Mouse (Mus musculus) stomach, embryonic 15.5 days (tissue): ENCODE results near the gene Zfp768. TPM values are rescaled to one million over a fixed set of nuclear protein-coding genes. Genes with fewer than 3 reads are reported as not detected.

ENCODE experiments used
- ATAC-seq: fragments of 200-750 bp; cut with Nextera tagmentation; 2 replicates; pipeline ENCODE4 v1.8.0; 2017; ENCODE audit warnings: low read depth, moderate number of reproducible peaks, moderate TSS enrichment; ENCODE audit not compliant: insufficient read depth, low FRiP score
- H3K27ac ChIP-seq: fragments of 300-500 bp; sonication (generic); 2 replicates; pipeline ENCODE4 v1.5.1; 2015; ENCODE audit warnings: mild to moderate bottlenecking, inconsistent platforms
- H3K27me3 ChIP-seq: fragments of 300-500 bp; sonication (generic); replicated peaks from 2 replicates; pipeline ENCODE4 v1.6.1; 2015; ENCODE audit warnings: inconsistent platforms
- H3K36me3 ChIP-seq: fragments of 300-500 bp; sonication (generic); 2 replicates; pipeline ENCODE4 v1.6.1; 2015; ENCODE audit warnings: inconsistent platforms
- H3K4me1 ChIP-seq: fragments of 300-500 bp; sonication (generic); 2 replicates; pipeline ENCODE4 v1.6.1; 2015; ENCODE audit warnings: inconsistent platforms
- H3K4me2 ChIP-seq: fragments of 300-500 bp; sonication (generic); 2 replicates; pipeline ENCODE4 v1.6.1; 2015; ENCODE audit warnings: mild to moderate bottlenecking, inconsistent platforms
- H3K4me3 ChIP-seq: fragments of 300-500 bp; sonication (generic); replicated peaks from 2 replicates; pipeline ENCODE4 v1.5.1; 2015; ENCODE audit warnings: inconsistent platforms
- H3K9ac ChIP-seq: fragments of 300-500 bp; sonication (generic); 2 replicates; pipeline ENCODE4 v1.6.1; 2015; ENCODE audit warnings: inconsistent platforms
- H3K9me3 ChIP-seq: fragments of 300-500 bp; sonication (generic); 2 replicates; pipeline ENCODE4 v1.6.1; 2016; ENCODE audit warnings: inconsistent platforms
- WGBS: fragments of 180-500 bp; shearing (Covaris S2); methylation state at CpG from one replicate; pipeline ENCODE4 v1.1.7; 2015; 5-methylcytosine and 5-hydroxymethylcytosine counted together
- polyA plus RNA-seq: library from polyadenylated mRNA; unstranded; fragments of >200 nt; fragmentation: Nextera tagmentation; extraction: Ambion mirVana; gene quantifications from 2 replicates; pipeline ENCODE4 v1.2.1, GENCODE M21; 2015

Zfp768 gene
- polyA plus RNA-seq, 1 experiment from 2014 or later, result 13.1 TPM

- Histone ChIP-seq H3K9me3 (no peaks in the 10 kb centered on the region), H3K9ac (no peak overlapping the region), H3K27me3 (no peaks in the 10 kb centered on the region), H3K4me3 (no peak overlapping the region), H3K36me3 (no peaks in the 10 kb centered on the region), H3K4me2 (no peak overlapping the region), H3K4me1 (no peaks in the 10 kb centered on the region), H3K27ac (no peak overlapping the region)
- ATAC-seq, result no peak
- 59% methylated on average over 2 of the region's 2 CpGs for WGBS
Observed at GRCm38 (mm10) chr7:127326685-127327084, 18.7 kb downstream of the Zfp768 start.

- no peak overlapping the region for H3K27ac ChIP-seq
Observed at GRCm38 (mm10) chr7:127325550-127325949, 19.8 kb downstream of the Zfp768 start.

GRCm38 (mm10) chr7:127324944-127325343 is 20.4 kb downstream of the Zfp768 start:
- H3K27me3 ChIP-seq, result no peaks in the 10 kb centered on the region
- H3K9me3 ChIP-seq, result no peaks in the 10 kb centered on the region
- ATAC-seq, result no peak
- no peaks in the 10 kb centered on the region for H3K4me1 ChIP-seq
- WGBS, result 78% methylated on average over 7 of the region's 7 CpGs
- H3K9ac ChIP-seq, result no peak overlapping the region
- no peak overlapping the region for H3K27ac ChIP-seq
- no peaks in the 10 kb centered on the region for H3K36me3 ChIP-seq
- H3K4me2 ChIP-seq, result no peak overlapping the region
- H3K4me3 ChIP-seq, result no peak overlapping the region

More at GRCm38 (mm10) chr7:127325550-127325949, 19.8 kb downstream of the Zfp768 start:
- H3K27me3 ChIP-seq, result no peaks in the 10 kb centered on the region
- no peak overlapping the region for H3K4me2 ChIP-seq
- H3K4me1 ChIP-seq, result no peaks in the 10 kb centered on the region
- WGBS, result 85% methylated on average over 8 of the region's 8 CpGs
- no peaks in the 10 kb centered on the region for H3K36me3 ChIP-seq
- H3K9ac ChIP-seq, result no peak overlapping the region
- no peak overlapping the region for H3K4me3 ChIP-seq
- ATAC-seq, result no peak
- no peaks in the 10 kb centered on the region for H3K9me3 ChIP-seq

- Histone ChIP-seq H3K9ac (no peak overlapping the region), H3K9me3 (no peaks in the 10 kb centered on the region), H3K4me1 (no peaks in the 10 kb centered on the region), H3K4me2 (no peak overlapping the region), H3K36me3 (no peaks in the 10 kb centered on the region), H3K27ac (no peak overlapping the region), H3K27me3 (no peaks in the 10 kb centered on the region), H3K4me3 (no peak overlapping the region)
- 36% methylated on average over 5 of the region's 5 CpGs for WGBS
- no peak for ATAC-seq
Observed at GRCm38 (mm10) chr7:127322085-127322484, 23.3 kb downstream of the Zfp768 start.

- Histone ChIP-seq H3K27me3 (no peaks in the 10 kb centered on the region), H3K9ac (no peak overlapping the region), H3K36me3 (no peaks in the 10 kb centered on the region), H3K4me2 (no peak overlapping the region), H3K4me3 (no peak overlapping the region), H3K4me1 (no peaks in the 10 kb centered on the region), H3K9me3 (no peaks in the 10 kb centered on the region), H3K27ac (no peak overlapping the region)
- ATAC-seq, result no peak
- 70% methylated on average over 4 of the region's 4 CpGs for WGBS
Observed at GRCm38 (mm10) chr7:127321106-127321505, 24.3 kb downstream of the Zfp768 start.

- H3K9me3 ChIP-seq, result no peaks in the 10 kb centered on the region
- 45% methylated on average over 8 of the region's 8 CpGs for WGBS
- ATAC-seq, result no peak
Observed at GRCm38 (mm10) chr7:127313912-127314311, 31.5 kb downstream of the Zfp768 start.

GRCm38 (mm10) chr7:127309951-127310350 is 35.4 kb downstream of the Zfp768 start:
- Histone ChIP-seq H3K27me3 (no peaks in the 10 kb centered on the region), H3K36me3 (no peaks in the 10 kb centered on the region), H3K27ac (no peak overlapping the region), H3K4me1 (no peaks in the 10 kb centered on the region), H3K4me2 (no peak overlapping the region), H3K9me3 (no peaks in the 10 kb centered on the region), H3K9ac (no peak overlapping the region), H3K4me3 (no peak overlapping the region)
- WGBS, result 63% methylated on average over 12 of the region's 12 CpGs
- no peak for ATAC-seq

More at GRCm38 (mm10) chr7:127313912-127314311, 31.5 kb downstream of the Zfp768 start:
- Histone ChIP-seq H3K36me3 (no peaks in the 10 kb centered on the region), H3K27me3 (no peaks in the 10 kb centered on the region), H3K27ac (no peak overlapping the region), H3K4me2 (no peak overlapping the region), H3K4me3 (no peak overlapping the region), H3K9ac (no peak overlapping the region), H3K4me1 (no peaks in the 10 kb centered on the region)

- ATAC-seq, result no peak
- Histone ChIP-seq H3K9ac (no peak overlapping the region), H3K4me3 (no peak overlapping the region), H3K4me1 (no peaks in the 10 kb centered on the region), H3K9me3 (no peaks in the 10 kb centered on the region), H3K4me2 (no peak overlapping the region), H3K27ac (0 out of 2 replicates have a peak overlapping the region, but pooled peaks have one; percentile 33), H3K36me3 (no peaks in the 10 kb centered on the region), H3K27me3 (no peaks in the 10 kb centered on the region)
- WGBS, result 69% methylated on average over 4 of the region's 4 CpGs
Observed at GRCm38 (mm10) chr7:127308887-127309286, 36.5 kb downstream of the Zfp768 start.

- 81% methylated on average over 2 of the region's 2 CpGs for WGBS
- H3K27ac ChIP-seq, result 0 out of 2 replicates have a peak overlapping the region, but pooled peaks have one; percentile 33
- H3K9me3 ChIP-seq, result no peaks in the 10 kb centered on the region
- no peak overlapping the region for H3K4me2 ChIP-seq
- ATAC-seq, result peak; percentile 58; the same call in 1 of the 2 replicates
- H3K36me3 ChIP-seq, result no peaks in the 10 kb centered on the region
- H3K4me1 ChIP-seq, result no peaks in the 10 kb centered on the region
- H3K27me3 ChIP-seq, result no peaks in the 10 kb centered on the region
- no peak overlapping the region for H3K9ac ChIP-seq
- no peak overlapping the region for H3K4me3 ChIP-seq
Observed at GRCm38 (mm10) chr7:127308431-127308830, 37.0 kb downstream of the Zfp768 start.

GRCm38 (mm10) chr7:127297586-127298193 is 47.7 kb downstream of the Zfp768 start:
- no peak overlapping the region for H3K4me3 ChIP-seq
- H3K9me3 ChIP-seq, result no peaks in the 10 kb centered on the region
- H3K9ac ChIP-seq, result no peak overlapping the region
- 96% methylated on average over 5 of the region's 5 CpGs for WGBS
- H3K27ac ChIP-seq, result no peak overlapping the region
- no peak for ATAC-seq
- H3K4me1 ChIP-seq, result no peaks in the 10 kb centered on the region
- H3K36me3 ChIP-seq, result no peaks in the 10 kb centered on the region
- H3K4me2 ChIP-seq, result no peak overlapping the region
- H3K27me3 ChIP-seq, result no peaks in the 10 kb centered on the region

- H3K9me3 ChIP-seq, result no peaks in the 10 kb centered on the region
- H3K4me3 ChIP-seq, result peak overlapping the region; percentile 2; the same call in 1 of the 2 replicates
- no peaks in the 10 kb centered on the region for H3K4me1 ChIP-seq
- no peak overlapping the region for H3K9ac ChIP-seq
- H3K4me2 ChIP-seq, result no peak overlapping the region
- H3K27ac ChIP-seq, result no peak overlapping the region
- no peaks in the 10 kb centered on the region for H3K27me3 ChIP-seq
- no peak for ATAC-seq
- no peaks in the 10 kb centered on the region for H3K36me3 ChIP-seq
- 83% methylated on average over 5 of the region's 5 CpGs for WGBS
Observed at GRCm38 (mm10) chr7:127296786-127297555, 48.4 kb downstream of the Zfp768 start.

GRCm38 (mm10) chr7:127296098-127296497 is 49.3 kb downstream of the Zfp768 start, which contains the start of gene Itgal:
Gene Itgal, plus strand, starts transcription at chr7:127296260.
- H3K27ac ChIP-seq, result no peak within 1 kb of the TSS
- H3K9ac ChIP-seq, result no peak within 1 kb of the TSS
- H3K4me3 ChIP-seq, result peak within 1 kb of the TSS; percentile 2; the same call in 1 of the 2 replicates
- no peaks in the 10 kb centered on the region for H3K36me3 ChIP-seq
- 79% methylated on average over 11 of the region's 11 CpGs for WGBS
- H3K9me3 ChIP-seq, result no peaks in the 10 kb centered on the region
- no peaks in the 10 kb centered on the region for H3K27me3 ChIP-seq
- ATAC-seq, result no peak
- H3K4me2 ChIP-seq, result no peak within 1 kb of the TSS
- H3K4me1 ChIP-seq, result no peaks in the 10 kb centered on the region
